Mouse (Mus musculus): ENCODE results near the gene Dusp16.

Gene Dusp16

DNA sequence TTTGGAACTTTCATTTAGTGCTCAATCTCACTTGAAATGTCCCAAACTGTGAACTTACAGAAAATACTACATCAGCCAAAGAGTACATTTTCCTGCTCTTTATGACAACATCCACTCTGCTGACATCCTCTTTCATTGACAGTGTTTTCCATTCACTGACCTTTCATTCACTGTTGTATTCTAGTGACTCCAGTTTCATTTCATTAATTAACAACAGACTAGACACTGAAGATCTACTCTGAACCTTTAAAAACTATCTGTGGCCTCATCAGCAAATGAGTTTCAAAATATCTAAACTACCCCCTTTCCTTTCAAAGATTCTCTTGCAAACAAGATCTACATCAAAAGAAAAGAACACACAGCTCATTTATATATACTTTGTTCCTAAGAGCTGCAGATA, 48.9 kb downstream of the Dusp16 start:
- no peak for DNase-seq (ENCODE audit: low spot score in 2 of 2)

DNA sequence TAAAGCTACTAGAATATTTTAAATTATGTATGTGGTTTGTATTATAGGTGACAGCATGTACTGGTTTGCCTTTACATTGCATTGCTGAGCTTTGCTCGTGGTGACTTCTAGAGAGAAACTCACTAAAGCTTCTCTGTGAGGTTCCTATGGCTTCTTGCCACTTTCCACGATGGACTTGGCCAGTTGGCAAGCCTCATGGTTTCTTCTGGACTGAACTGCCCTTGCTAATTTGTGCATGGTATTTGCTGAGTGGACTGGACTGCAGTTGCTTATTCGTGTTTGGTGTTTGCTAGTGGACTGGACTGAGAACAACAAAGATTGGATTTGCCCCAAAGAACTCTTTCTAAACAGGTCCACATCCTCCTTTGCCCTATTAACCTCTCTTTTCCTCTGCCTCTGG, 55.6 kb downstream of the Dusp16 start:
- no peak for DNase-seq (ENCODE audit: low spot score in 2 of 2)

DNA sequence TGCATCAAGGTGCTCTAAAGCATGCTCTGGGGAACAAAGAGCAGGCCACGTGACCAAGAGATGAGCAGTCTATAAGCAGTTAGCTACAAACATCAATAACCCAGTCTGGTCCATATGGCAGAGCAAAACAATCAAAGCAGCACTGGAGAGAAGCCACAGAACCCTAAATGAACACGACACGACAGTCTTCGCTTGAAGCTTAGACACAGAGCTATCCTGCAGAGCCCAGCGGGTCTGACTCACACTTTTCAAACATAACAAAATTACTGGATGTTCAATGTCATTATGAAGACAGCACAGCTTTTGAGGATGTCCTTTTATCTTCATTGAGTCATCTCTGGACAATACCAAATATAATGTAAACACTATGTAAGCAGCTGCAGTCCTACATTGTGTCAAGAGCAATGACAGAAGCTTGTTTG, 58.6 kb downstream of the Dusp16 start:
- DNase-seq (ENCODE audit: low spot score in 2 of 2): no peak

DNA sequence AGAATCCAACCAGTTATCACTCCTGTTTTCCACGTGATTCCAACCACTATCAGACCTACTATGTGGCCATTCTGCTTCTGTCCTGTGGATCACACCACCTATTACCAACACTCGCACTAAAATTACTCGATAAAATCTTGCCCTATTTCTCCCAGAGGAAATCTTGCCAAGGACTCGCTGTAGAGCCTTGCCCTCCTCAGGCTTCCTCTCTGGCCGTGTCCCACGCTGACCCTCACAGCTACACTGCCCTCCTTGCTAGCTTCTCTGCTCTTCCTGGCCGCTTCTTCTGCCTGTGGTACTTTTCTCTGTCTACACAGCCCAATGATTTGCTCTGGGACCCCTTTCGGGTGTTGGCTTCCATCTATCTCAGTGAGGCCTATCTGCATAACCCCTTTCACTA, 59.6 kb downstream of the Dusp16 start:
- no peak for DNase-seq (ENCODE audit: low spot score in 2 of 2)

DNA sequence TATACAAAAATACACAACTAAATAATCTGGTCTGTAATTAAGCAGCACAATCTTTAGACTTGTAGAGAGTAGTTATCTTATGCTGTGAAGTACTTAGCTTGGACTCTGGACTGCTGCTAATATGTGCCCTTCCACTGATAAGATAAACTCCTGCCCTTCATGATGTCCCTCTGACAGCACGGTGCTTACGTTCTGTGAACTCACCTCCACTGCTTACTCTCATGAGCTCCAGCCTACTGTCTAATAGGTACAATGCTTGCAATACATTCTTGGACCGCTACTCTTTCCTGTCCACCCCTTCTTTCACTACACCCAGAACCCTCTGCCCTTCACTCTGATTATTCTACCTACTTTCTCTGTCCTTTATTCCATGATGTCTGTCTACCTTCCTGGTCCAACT, 61.4 kb downstream of the Dusp16 start:
- no peak for DNase-seq (ENCODE audit: low spot score in 2 of 2)

DNA sequence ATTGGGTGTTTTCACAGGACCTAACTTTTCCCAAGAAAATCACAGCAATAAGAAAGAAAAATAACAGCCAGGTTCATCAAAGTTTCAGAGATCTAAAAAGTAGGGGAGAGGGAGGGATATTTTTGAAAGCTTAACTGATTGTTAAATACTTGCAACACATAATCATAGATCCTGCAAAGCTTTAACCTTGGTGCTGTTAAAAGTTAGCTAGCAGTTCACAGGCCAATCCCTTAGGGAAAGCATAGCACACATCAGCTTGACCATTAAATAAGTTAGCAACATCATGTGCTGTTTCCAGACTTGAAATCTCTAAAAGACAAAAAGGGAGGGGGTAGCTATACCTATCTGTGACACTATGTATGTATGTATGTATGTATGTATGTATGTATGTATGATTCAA, 67.0 kb downstream of the Dusp16 start:
- no peak for DNase-seq (ENCODE audit: low spot score in 2 of 2)

DNA sequence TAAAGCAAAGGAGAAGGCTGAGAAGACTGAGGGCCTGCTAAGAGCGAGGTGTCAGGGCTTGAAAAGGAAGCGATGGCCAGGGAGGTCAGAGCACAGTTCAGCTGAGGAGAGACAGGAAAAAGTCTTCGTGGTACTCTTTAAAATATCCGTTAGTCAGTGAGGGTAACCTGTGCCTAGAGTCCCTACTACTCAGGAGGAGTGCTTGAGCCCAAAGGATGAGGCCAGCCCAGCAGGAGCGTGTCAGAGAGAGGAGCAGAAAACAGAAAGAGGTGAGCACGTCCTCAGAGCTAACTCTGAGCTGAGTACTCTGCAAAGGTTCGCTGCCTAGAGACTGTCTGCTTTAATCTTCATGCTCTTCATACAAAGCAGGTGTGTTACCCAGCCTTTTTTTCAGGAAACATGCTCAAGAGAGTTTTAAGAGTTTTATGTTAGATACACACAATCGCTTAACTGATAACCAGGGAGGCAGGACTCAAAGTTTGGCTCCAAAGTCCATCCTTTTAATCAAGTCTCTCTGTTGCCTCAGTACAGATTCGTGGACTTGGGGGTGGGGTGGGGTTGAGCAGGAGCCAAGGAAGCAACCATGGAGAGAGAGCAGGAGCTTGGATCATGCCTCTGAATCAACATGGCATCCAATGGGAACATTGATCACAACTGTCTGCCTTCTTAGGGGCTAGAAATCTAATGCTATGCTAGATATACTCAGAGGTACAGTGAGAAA, 68.4 kb downstream of the Dusp16 start:
- no peak for DNase-seq (ENCODE audit: low spot score in 2 of 2)

DNA sequence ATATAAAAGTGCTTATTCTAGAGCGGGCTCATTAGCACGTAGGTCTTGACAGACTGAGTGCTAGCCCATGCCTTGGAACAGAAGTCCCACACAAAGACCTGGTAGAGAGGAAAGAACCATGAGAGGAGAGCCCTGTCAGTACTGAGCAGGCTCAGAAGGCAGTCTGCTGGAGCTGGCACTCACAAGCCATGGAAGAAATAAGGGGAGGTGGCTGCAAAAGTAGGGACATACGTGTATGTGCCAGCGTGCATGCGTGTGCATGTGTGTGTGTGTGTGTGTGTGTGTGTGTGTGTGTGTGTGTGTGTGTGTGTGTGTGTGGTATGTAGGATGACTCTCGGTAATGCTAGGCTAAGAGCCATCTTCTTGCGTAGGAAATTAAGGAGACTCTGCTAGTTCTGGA, 69.1 kb downstream of the Dusp16 start:
- no peak for DNase-seq (ENCODE audit: low spot score in 2 of 2)

DNA sequence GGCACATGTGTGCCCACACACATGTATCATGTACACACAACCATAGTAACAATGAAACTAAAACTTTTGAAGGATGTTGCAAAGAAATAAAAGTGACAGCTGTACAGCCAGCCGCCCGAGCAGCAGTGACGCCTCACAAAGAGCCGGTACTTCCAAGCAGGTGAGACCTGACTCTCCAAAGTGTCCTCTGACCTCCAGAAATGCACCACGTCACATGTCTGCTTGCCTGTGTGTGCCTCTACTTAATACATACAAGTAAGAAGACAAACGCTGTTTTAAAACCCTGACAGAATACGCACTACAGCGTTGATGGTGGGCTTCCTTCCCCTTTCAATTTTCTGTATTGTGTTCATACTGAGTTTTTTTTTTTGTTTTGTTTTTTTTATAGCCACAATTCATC, 69.5 kb downstream of the Dusp16 start:
- DNase-seq (ENCODE audit: low spot score in 2 of 2): no peak

DNA sequence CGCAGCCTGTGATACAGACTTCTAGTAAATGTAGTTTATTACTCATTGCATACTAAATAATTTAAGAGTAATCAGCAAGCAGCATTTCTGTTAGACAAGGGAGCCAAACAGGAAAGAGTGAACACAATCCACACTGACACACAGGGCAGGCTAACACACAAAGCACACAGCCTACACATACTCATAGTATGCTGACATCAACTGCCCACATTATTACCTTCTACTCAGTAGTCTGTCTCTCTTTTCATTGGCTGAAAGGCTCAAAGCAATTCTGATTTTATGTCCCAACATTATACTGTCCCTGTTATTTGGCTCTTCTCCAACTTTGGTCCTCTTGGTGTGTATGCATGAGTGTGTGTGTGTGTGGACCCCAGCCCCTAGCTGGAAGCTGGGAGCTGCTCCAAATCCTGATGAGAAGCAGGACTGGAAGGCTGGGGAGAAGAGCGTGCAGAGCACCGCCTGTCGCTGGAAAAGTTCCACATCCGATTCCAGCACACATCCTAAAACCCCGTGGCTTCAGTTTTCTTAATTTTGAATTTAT, 70.6 kb downstream of the Dusp16 start:
- no peak for DNase-seq (ENCODE audit: low spot score in 2 of 2)

DNA sequence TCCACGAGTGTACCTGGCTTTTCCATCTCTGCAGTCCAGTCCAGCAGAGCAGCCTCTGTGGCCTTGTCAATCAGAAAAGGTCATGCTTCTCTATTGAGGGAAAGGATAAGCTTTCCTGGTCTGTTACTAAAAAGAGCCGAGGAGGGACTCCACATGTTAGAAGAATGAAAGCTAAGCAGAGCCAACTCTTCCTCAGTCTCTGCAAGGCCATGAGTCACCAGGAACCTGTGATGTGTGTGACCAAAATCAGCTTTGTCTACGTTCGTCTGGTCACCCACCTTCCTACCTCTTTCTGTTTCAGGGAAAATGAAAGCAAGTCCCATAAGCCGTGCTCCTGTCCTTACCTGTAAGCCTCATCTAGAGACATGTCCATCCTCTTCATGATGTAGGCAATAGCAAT, 72.3 kb downstream of the Dusp16 start:
- no peak for DNase-seq (ENCODE audit: low spot score in 2 of 2)

DNA sequence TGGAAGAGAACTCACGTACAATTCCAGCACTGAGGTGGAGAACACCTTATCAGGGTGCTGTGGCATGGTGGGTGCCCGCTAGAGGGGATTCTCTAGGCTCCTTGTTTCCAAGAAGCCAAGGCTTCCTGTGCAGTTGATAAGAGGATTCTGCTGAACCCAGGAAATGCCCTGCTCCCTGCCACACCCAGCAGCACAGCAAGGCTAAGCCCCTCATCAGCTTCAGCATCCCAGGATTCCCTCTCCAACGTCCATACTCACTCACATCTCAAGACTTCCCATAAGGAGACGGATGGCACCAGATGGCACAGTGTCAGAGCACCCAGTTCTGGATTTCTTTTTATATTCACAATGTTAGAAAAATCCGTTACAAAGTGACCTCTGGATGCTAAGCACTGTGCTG, 73.3 kb downstream of the Dusp16 start:
- DNase-seq (ENCODE audit: low spot score in 2 of 2): no peak

DNA sequence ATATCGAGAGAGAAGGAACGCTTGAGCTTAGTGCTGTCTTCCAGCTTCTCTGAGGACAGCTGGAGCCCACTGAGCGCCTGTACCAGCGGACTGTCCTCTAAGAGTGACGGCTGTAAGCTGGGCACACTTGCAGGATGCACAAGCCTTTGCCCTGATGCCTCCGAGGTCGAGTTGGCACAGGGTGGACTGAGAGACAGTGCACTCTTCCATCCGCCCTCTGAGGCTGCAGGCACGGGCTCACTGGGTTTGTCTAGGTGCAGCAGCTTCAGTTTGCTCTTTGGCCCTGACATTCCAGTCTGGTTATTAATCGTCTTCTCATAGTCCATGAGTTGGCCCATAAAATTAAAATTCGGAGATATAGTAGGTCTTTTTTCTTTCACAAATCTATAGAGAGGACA, 73.8 kb downstream of the Dusp16 start:
- DNase-seq (ENCODE audit: low spot score in 2 of 2): no peak

DNA sequence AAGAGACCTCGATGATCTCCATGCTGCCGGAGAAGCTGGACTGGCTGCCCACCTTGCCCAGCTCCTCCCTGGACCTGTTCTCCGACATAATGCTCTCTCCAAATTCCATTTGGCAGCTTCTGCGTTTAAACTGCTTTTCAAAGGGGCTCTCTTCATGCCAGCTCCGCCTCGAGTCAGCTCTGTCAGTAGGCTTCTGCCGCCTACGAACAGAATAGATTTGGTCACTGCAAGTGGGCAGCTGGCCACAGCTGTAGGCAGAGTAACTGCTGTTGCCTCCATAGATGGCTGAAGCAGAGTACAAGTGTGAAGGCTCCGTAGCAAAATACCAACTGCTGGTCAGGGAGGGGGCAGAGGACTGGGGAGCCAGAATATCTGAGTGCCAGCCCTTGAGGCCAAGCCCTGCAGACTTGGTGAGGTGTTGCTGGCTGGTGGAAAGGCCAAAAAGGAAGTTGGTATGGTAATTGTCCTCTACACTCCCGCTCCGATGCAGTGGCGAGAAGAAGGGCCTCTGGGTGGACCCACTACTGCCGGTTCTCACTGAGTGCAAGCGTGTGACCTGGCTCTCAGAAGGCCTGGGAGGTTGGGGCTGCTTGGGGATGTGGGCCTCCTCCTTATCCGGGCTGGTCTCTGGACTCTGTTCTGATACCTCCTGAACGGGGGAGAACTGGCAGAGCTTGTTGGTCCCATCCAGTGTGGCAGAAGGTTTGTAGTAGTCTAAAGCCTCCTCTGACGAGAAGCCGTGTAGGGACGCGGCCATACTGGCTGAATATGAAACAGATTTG, 74.3 kb downstream of the Dusp16 start:
- no peak for DNase-seq (ENCODE audit: low spot score in 2 of 2)

DNA sequence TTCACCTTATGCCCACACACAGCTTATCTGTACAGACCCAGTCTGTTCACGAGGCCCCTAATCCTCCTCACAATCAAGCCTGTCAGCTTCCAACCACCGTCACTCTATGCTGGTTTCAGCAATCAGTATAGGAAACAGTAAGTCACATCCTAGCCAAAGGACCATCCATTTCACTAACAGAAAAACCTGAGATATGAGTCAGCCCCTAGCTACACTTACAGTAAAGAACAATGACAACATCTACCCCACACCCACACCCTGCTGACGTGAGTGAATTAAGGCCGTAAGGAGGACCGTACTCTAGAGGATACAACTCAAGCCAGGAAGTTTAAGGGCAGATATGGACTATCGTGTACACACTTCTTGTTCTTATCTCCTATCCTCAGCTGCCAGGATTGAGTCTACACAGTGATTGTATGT, 76.2 kb downstream of the Dusp16 start:
- DNase-seq (ENCODE audit: low spot score in 2 of 2): no peak

DNA sequence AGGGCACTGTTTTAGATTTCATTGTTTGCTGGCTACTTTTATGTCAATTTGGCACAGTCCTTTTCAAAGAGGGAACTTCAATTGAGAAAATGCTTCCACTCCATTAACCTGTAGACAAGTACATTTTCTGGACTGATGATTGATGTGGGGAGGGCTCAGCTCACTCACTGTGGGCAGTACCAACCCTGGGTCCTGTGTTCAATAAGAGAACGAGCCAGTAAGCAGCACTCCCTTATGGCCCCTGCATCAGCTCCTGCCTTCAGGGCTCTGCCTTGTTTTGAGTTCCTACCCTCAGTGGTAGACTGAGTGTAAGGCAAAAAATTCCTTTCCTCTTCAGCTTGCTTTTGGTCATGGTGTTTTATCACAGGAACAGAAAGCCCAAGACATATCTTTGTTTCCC, 78.5 kb downstream of the Dusp16 start:
- DNase-seq (ENCODE audit: low spot score in 2 of 2): no peak

DNA sequence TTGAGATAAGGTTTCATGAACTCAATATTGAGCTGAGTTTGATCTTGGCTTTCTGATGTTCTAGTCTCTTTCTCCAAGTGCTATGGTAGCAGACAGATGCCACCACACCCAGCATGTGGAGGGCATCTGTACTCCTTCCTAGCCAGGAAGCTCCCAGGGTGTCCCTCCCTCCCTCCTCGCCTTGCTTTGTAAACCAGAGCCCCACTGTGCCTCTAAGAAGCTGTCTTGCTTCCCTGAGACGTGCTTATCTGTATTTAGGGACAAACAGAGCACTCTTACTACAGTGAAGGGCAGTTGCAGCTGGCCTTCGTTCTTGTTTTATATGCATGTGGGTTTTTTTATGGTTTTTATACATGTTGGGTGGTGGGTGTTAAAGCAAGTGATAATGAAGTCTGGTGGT, 79.1 kb downstream of the Dusp16 start:
- DNase-seq (ENCODE audit: low spot score in 2 of 2): no peak

DNA sequence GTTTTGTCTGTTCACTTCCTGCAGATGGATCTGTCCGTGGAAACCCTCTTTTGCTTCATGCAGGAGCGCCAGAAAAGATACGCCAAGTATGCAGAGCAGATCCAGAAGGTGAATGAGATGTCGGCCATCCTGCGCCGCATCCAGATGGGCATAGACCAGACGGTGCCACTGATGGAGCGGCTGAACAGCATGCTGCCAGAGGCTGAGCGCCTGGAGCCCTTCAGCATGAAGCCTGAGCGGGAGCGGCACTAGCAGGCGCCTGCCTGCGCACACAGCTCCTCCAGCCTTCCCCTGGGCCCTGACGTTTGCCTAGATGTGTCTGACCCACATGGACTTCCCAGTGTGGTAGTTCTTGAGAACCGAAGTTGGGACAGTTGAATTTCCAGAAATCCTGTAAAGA, 82.4 kb downstream of the Dusp16 start:
- no peak for DNase-seq (ENCODE audit: low spot score in 2 of 2)

DNA sequence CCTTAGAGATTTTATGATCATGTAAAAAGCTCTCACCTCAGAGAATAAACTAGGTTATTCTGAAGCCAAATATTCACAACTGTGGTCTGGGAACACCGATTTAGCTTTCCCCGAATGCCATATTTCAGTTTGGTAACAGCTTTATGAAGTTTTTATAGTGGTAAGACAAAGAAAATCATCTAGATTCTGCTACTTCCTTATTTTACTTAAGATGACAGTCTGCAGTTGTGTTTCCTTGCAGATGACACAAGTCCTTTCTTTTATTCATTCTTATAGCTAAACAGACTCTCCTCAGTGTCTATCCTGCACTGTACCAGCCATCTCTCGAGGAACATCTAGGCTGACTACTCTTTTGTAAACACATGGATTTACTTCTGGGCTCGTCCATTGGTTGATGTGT, 86.0 kb downstream of the Dusp16 start:
- DNase-seq (ENCODE audit: low spot score in 2 of 2): no peak

DNA sequence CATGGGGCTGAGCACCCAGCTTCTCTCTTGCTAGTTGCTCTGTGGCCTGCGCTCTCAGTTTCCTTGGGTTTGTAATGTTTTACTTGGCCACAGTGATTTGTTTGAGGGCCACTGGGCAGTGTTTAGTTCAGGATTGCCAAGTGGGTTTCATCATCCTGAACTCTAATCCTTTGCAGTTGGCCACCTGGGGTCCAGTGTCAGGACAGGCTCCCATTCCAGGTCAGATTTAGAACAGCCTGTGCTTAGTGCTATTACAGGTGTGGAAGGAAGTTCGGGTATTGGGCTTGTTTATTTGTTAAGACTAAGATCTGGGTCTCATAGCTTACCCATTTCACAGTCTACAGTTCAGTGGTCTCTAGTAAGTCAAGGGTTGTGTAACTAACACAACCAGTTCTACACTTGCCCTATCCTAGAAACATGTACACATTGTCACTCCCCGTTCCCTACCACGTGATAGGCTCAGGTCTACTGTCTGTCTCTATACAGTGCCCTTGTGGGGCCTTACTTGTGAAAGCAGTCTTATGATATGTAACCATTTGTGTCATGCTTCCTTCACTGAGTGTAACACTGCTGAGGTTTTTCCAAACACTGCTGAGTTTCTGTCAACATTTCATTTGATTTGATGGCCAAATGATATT, 89.3 kb downstream of the Dusp16 start:
- no peak for DNase-seq (ENCODE audit: low spot score in 2 of 2)

DNA sequence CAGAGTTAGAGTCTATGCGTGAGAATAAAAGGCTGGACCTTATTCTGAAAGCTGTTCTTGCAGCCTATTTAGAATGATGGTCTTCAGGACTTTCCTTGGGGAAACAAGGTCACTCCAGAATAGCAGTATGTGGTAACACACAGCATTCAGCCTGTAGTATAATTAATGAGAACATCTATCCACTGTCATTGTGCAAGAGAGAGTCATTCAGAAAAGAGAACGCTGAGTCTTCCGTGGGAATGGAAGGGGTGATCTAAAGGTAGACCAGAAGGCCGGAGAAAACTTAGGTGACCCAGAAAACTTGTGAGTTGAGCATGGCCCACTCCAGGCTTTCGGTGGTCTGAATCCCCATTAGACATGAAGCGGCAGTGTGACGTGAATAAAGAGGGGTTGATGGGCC, 90.2 kb downstream of the Dusp16 start:
- no peak for DNase-seq (ENCODE audit: low spot score in 2 of 2)

DNA sequence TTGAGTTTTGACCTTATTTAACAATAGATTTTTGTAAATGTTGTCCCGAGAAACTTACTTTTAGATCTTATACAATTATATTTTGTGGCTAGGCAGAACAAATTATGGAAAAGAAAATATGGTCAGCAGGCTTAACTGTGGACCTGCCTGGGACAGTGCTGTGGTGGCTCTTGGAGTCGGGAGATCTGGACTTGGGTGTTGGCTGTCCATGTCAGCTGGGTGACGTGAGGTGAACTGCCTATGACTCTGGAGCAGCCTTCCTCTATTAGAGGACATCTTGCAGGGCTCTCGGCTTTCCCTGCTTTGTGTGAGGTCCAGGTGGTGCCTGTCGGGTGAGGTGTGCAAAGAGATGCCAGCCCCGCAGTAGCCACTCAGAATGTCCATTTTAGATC, 91.2 kb downstream of the Dusp16 start:
- DNase-seq (ENCODE audit: low spot score in 2 of 2): no peak
